Mouse (Mus musculus) kidney, postnatal 4 days (tissue): Measurements from ENCODE around the gene Pkp2.
"Not testable (repeated sequence)": the region's sequence is repeated elsewhere in the genome, so short reads cannot be mapped to it uniquely, and the experiment has no call there.

Experiments used
- DNase-seq, 2 experiments: peaks; one replicate each; pipeline ENCODE4 v3.0.0; 2021; ENCODE audit warnings: mixed read lengths in 2 of 2

The Pkp2 gene

GRCm38 (mm10) chr16:16213079-16213760 lies at the start of gene Pkp2:
Gene Pkp2 (plus strand): TSS chr16:16213318.
- DNase-seq, result peak; percentile 79 to 88

- peak in 1 of 2 experiments; percentile 11 for DNase-seq
These were observed 15.7 kb upstream of the Pkp2 start for GRCm38 (mm10) chr16:16197374-16197773.

GRCm38 (mm10) chr16:16201991-16202390 lies 11.1 kb upstream of the Pkp2 start:
- DNase-seq, result peak; percentile 54 to 57

DNA sequence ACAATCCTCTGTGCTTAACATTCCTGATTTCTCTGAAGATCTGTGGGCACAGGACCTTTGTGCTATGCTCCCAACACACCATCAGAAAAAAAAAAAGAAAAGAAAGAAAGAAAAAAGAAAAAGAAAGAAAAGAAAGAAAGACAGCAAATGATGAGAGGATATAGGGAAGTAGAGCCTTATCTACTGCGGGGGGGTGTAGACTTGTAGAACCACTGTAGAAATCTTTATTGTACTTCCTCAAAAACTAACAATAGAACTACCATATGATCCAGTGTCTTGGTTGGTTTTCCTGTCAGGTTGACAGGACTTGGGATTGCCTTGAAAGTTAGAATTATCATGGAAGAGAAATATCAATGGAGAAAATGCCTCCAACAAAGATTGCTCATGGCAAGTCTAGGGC lies 8.5 kb upstream of the Pkp2 start:
- DNase-seq, result no peak

GRCm38 (mm10) chr16:16212723-16213078 lies 417 bp upstream of the Pkp2 start:
- no peak for DNase-seq

- DNase-seq, result peak; percentile 14 to 30
These were observed 715 bp downstream of the Pkp2 start for GRCm38 (mm10) chr16:16213761-16214305.

- no peak for DNase-seq
These were observed 2.7 kb downstream of the Pkp2 start for GRCm38 (mm10) chr16:16215645-16216387.

DNA sequence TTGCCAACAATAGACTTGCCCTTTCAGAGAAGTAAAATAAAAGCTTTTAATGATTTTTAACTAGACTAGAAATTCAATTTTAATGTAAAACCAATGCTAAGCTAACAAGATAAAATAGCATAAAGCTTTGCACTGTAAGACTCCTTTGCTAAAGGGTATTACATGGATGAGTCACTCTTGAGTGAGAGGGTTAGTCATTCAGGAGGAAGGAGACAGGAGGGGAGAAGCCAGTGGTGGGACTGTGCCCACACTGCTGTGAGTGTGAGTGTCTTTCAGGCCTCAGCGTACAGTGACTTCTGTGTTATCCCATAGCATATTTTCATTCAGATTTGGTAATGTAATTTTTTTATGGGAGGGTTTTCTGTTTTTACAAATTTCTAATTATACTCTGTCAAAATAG lies 3.8 kb downstream of the Pkp2 start:
- DNase-seq, result no peak

DNA sequence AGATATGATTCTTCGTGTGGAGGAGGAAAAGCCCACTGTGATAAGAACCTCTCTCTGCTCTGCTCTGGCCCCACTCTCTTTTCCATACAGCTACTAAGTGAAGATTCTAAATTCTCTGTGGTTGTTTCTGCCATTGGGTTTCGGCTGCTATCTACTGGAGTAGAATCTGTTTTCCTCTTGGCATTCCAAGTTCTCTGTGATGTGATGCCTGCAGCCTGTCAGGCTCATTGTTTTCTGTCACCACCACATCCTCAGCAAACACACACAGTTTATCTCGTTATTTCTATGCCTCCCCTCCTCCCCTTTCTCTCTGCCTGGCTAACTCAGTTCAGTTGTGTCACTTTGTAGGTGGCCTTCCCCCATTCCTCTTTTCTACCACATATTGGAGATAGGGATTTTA lies 6.7 kb downstream of the Pkp2 start:
- no peak for DNase-seq

DNA sequence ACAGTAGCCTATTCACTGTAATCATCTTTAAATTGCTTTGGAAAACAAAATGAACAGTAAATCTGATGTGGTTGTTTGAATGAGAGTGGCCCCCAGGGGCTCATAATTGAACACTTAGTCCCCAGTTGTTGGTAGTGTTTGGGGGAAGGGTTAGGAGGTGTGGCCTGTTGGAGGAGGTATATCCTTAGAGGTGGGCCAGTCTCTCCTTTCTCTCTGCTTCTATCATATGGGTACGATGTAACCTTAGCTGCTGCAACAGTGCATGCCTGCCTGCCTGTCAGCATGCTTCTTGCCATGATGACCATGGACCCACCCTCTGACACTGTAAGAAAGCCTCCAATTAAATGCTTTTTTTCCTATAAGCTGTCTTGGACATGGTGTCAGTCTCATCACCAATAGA lies 9.5 kb downstream of the Pkp2 start:
- no peak for DNase-seq

DNA sequence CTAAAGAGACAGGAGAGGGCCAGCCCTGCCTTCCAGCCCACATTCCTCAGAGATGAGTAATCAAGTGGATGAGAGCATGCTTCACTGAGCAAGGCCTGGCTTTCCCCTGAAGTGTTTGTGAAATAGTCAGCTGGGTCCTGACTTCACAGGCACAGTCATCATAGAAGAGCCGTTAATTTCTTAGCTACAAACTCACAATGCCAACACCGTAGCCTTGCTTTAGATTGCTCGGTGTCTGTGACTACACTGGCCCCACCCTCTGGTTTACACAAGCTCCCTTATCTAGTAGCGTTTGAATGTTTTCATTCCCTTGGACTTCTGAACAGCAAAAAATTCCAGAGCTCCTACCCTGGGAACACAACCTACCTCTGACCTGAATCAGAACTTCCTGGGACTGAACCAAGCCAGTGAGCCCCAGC lies 11.4 kb downstream of the Pkp2 start:
- peak; percentile 31 to 60 for DNase-seq

GRCm38 (mm10) chr16:16225828-16226227 lies 12.7 kb downstream of the Pkp2 start:
- no peak for DNase-seq

DNA sequence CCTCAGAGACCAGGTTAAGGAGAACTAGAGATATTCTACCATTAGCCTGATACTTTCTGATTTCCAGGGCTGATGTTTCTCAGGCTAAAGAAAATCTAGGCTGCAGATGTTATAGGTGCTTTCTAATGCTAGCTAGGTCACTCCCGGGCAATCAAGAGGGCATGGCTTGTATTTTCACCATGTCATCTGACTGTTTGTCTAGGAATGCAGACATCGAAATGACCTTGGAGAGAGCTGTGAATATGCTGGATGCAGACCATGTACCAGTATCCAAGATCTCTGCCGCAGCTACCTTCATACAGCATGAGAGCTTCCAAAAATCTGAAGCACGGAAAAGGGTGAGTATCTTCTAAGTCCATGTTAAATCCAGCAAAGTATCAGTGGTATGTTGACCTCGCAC lies 17.3 kb downstream of the Pkp2 start:
- DNase-seq, result no peak

- DNase-seq, result no peak
These were observed 20.8 kb downstream of the Pkp2 start for GRCm38 (mm10) chr16:16233919-16234318.

GRCm38 (mm10) chr16:16236681-16237080 lies 23.6 kb downstream of the Pkp2 start:
- DNase-seq, result not testable (repeated sequence)

- no peak for DNase-seq
These were observed 25.2 kb downstream of the Pkp2 start for GRCm38 (mm10) chr16:16238356-16238755.

DNA sequence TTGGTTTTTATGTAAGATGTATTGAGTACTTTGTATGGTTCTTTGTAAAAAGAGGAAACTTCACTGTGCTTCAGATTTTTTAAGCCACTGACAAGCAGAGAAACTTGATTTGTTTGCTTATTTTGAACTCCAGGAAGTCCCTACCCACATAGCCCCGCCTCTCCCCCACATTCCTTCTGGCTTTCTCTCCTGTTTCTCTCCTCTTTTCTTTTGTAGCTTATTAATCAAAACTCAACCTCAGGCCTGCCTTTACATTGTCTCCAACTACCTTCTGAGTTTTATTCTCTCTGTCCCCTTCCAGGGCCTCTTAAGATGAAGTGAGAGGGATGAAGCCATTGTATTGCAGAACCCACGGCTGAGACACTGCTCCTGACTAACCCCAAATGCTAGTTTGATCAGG lies 31.6 kb downstream of the Pkp2 start:
- DNase-seq, result peak; percentile 37 to 44

DNA sequence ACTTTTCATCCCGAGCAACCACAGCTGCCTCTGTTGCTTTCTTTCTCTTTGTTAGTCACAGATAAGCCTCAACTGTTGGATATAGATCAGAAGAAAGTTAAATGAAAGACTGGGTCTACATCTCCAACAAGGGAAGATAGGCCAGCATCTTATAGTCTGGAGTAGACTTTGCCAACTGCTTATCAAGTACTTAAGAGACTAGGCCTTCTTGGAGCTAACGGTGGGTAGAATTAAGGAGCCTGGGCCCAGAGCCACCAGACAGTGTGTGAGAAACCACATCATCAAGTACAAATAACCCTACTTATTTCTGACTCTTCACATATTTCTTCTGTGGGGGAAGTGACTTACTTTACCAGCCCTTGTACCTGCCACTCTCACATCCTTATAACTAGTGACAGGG lies 37.4 kb downstream of the Pkp2 start:
- no peak for DNase-seq

- DNase-seq, result peak; percentile 4 to 5
These were observed 40.4 kb downstream of the Pkp2 start for GRCm38 (mm10) chr16:16253326-16254074.

DNA sequence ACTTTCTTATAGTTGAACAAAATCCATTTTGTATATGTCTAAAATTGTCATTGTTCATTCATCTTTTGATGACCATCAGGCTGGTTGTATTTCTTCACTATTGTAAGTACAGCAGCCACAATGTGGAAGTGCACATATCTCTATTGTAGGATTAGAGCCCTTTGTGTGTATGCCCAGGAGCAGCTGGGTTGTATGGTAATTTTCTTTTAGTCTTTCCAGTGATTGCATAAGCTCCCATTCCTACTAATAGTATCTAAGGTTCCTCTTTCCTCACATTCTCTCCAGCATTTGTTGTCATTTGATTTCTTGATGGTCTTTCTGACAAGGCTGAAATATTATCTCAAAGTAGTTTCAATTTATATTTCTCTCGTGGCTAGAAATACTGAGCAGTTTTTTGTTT lies 42.1 kb downstream of the Pkp2 start:
- DNase-seq, result no peak

DNA sequence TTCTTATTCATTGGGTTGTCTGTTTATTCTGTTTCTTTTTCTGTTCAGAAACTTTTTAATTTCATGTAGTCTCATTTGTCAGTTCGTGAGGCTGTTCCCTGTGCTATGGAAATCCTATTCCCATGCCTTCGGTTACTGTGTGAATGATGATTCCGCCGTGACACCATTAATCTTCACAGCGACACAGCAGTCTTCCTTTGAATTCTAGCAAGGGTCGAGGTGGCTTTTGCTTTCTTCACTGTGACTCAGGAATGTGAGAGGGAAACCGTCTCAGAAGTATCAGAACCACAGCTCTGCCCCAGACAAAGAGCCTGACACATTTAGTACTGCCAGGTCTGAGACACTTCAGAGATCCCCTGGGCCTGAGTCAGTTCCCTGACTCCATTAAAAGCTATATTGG lies 42.8 kb downstream of the Pkp2 start:
- DNase-seq, result no peak

- no peak for DNase-seq
These were observed 43.6 kb downstream of the Pkp2 start for GRCm38 (mm10) chr16:16256672-16257071.

- no peak for DNase-seq
These were observed 47.8 kb downstream of the Pkp2 start for GRCm38 (mm10) chr16:16260882-16261281.

GRCm38 (mm10) chr16:16261481-16261880 lies 48.4 kb downstream of the Pkp2 start:
- no peak for DNase-seq
